Mouse (Mus musculus) embryonic facial prominence, embryonic 13.5 days (tissue): ENCODE results near the gene Anapc10. TPM values are rescaled to one million over a fixed set of nuclear protein-coding genes. Genes with fewer than 3 reads are reported as not detected.
"Not testable (repeated sequence)": the region's sequence is repeated elsewhere in the genome, so short reads cannot be mapped to it uniquely, and the experiment has no call there.

Source experiments
- ATAC-seq: fragments of 200-750 bp; cut with Nextera tagmentation; 2 replicates; pipeline ENCODE4 v1.8.0; 2017; ENCODE audit warnings: low read depth; ENCODE audit not compliant: insufficient number of reproducible peaks, insufficient read depth, low FRiP score, low TSS enrichment
- H3K27ac ChIP-seq: fragments of 300-500 bp; sonication (generic); 2 replicates; pipeline ENCODE4 v1.5.1; 2015; ENCODE audit warnings: moderate library complexity, mild to moderate bottlenecking, inconsistent platforms
- H3K27me3 ChIP-seq: fragments of 300-500 bp; sonication (generic); 2 replicates; pipeline ENCODE4 v1.6.1; 2015; ENCODE audit warnings: mild to moderate bottlenecking, inconsistent platforms
- H3K36me3 ChIP-seq: fragments of 300-500 bp; sonication (generic); 2 replicates; pipeline ENCODE4 v1.6.1; 2015; ENCODE audit warnings: mild to moderate bottlenecking, inconsistent platforms
- H3K4me1 ChIP-seq: fragments of 300-500 bp; sonication (generic); 2 replicates; pipeline ENCODE4 v1.6.1; 2015; ENCODE audit warnings: inconsistent platforms
- H3K4me2 ChIP-seq: fragments of 300-500 bp; sonication (generic); 2 replicates; pipeline ENCODE4 v1.6.1; 2015; ENCODE audit warnings: moderate library complexity, mild to moderate bottlenecking, inconsistent platforms
- H3K4me3 ChIP-seq: fragments of 300-500 bp; sonication (generic); 2 replicates; pipeline ENCODE4 v1.5.1; 2015; ENCODE audit warnings: mild to moderate bottlenecking, inconsistent platforms
- H3K9ac ChIP-seq: fragments of 300-500 bp; sonication (generic); 2 replicates; pipeline ENCODE4 v1.6.1; 2015; ENCODE audit warnings: mild to moderate bottlenecking, inconsistent platforms
- H3K9me3 ChIP-seq: fragments of 300-500 bp; sonication (generic); 2 replicates; pipeline ENCODE4 v1.6.1; 2016; ENCODE audit warnings: inconsistent platforms
- WGBS: fragments of 180-500 bp; shearing (Covaris S2); methylation state at CpG from one replicate; pipeline ENCODE4 v1.1.7; 2015; ENCODE audit warnings: mixed read lengths; 5-methylcytosine and 5-hydroxymethylcytosine counted together
- polyA plus RNA-seq: library from polyadenylated mRNA; unstranded; fragments of >200 nt; fragmentation: Nextera tagmentation; extraction: Ambion mirVana; gene quantifications from 2 replicates; pipeline ENCODE4 v1.2.1, GENCODE M21; 2015

Gene Anapc10
- polyA plus RNA-seq = 43.1 and 47.2 TPM in 2 replicates

DNA sequence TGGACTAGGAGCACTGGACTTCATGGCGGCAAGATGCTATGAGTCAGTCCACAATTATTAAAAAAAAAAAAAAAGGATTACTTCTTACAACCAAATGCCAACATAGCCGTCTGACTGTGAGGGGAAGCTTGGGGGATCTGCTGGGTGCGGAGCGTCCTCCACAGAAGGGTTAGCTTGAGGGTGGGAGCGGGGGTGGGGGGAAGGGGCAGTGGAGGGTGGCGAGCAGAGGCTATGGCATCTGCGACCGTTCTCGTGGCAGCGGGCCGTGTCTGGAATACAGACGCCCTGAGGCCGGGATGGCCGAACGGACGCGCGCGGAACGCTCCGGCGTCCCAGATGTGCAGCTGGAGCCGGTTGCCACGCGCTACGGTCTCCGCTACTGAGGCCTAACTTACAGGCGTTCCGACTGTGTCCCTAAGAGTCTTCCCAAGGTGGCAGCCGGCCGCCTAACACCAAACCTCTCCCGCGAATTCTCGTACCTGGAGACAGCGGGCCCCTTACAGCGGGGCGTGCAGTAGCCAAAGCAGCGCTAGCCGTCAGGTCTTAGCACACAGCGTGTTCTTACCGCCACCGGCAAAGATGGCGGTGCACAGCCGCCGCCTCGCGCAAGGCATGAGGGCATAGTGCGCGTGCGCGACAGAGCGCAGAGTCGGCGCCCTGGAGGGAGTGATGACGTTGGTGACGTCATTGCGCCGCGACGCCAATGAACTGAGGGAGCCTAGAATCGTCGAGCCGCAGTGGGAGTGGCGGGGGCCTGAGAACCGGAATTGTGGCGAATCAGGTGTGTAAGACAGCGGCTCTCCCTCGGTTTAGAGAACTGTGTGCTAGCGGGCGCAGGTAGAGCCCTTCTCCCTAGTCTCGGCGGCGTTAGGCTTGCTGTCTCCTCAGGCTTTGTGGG, at the start of gene Anapc10, which contains the start of gene Abce1:
Anapc10 (plus strand) TSS at position 757 of the 898 bp plus-strand sequence.
Abce1 (minus strand) TSS at position 677 of the 898 bp plus-strand sequence.
- H3K9me3 ChIP-seq = no peaks in the 10 kb centered on the region
- H3K4me2 ChIP-seq = peak within 1 kb of the TSS; percentile 82
- H3K27ac ChIP-seq = peak within 1 kb of the TSS; percentile 86
- peaks cover 5% of the 10 kb centered on the region; the same call in 1 of the 2 replicates for H3K4me1 ChIP-seq
- ATAC-seq = peak; percentile 99
- WGBS = under 1% methylated on average over 73 of the region's 73 CpGs
- peaks cover 25% of the 10 kb centered on the region for H3K36me3 ChIP-seq
- H3K9ac ChIP-seq = peak within 1 kb of the TSS; percentile 91
- peak within 1 kb of the TSS; percentile 92 for H3K4me3 ChIP-seq
- H3K27me3 ChIP-seq = no peaks in the 10 kb centered on the region

GRCm38 (mm10) chr8:79676461-79676860, 35.2 kb upstream of the Anapc10 start:
- H3K9ac ChIP-seq = no peak overlapping the region
- H3K4me1 ChIP-seq = 0 out of 2 replicates have a peak, but pooled peaks cover 8% of the 10 kb centered on the region
- no peak overlapping the region for H3K4me3 ChIP-seq
- 81% methylated on average over 4 of the region's 4 CpGs for WGBS
- no peak for ATAC-seq
- no peak overlapping the region for H3K4me2 ChIP-seq
- H3K27ac ChIP-seq = no peak overlapping the region
- no peaks in the 10 kb centered on the region for H3K9me3 ChIP-seq
- H3K27me3 ChIP-seq = no peaks in the 10 kb centered on the region
- peaks cover 31% of the 10 kb centered on the region for H3K36me3 ChIP-seq

GRCm38 (mm10) chr8:79679005-79679404, 32.6 kb upstream of the Anapc10 start:
- no peak overlapping the region for H3K4me3 ChIP-seq
- H3K9me3 ChIP-seq = no peaks in the 10 kb centered on the region
- H3K27ac ChIP-seq = no peak overlapping the region
- H3K4me1 ChIP-seq = 0 out of 2 replicates have a peak, but pooled peaks cover 8% of the 10 kb centered on the region
- no peak; the same call in 1 of the 2 replicates for ATAC-seq
- H3K27me3 ChIP-seq = no peaks in the 10 kb centered on the region
- peaks cover 29% of the 10 kb centered on the region for H3K36me3 ChIP-seq
- H3K4me2 ChIP-seq = no peak overlapping the region
- no peak overlapping the region for H3K9ac ChIP-seq
- 66% methylated on average over 5 of the region's 5 CpGs for WGBS

DNA sequence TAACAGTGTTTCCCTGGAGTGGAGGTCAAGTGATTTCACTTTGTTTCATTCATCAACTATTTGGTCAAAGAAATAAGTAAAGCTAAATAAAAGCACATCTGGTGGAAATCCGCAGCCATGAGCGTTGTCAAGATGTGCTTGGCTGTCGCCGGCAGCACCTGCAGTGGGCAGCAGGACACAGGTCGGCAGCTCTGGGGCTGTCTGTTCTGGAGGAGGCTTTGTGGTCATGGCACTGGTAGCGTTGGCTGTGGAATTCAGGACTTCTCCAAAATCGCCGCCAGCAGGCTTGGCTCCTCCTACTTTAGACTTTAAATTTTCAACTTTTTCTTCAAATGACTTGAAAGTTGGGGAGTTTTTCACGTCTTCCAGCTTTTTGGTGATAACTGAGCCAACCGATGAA, 31.5 kb upstream of the Anapc10 start:
- Histone ChIP-seq H3K4me3 (peak overlapping the region; percentile 45), H3K4me2 (peak overlapping the region; percentile 73), H3K36me3 (peaks cover 34% of the 10 kb centered on the region), H3K9ac (peak overlapping the region; percentile 68; the same call in 1 of the 2 replicates)
- H3K27ac ChIP-seq, H3K27me3 ChIP-seq, ATAC-seq, H3K4me1 ChIP-seq, H3K9me3 ChIP-seq: not testable (repeated sequence)
- WGBS = 52% methylated on average over 10 of the region's 10 CpGs

- Histone ChIP-seq H3K4me2 (peak overlapping the region; percentile 73), H3K9me3 (no peaks in the 10 kb centered on the region), H3K4me3 (peak overlapping the region; percentile 45), H3K27ac (no peak overlapping the region), H3K4me1 (0 out of 2 replicates have a peak, but pooled peaks cover 8% of the 10 kb centered on the region), H3K27me3 (no peaks in the 10 kb centered on the region), H3K36me3 (peaks cover 35% of the 10 kb centered on the region), H3K9ac (peak overlapping the region; percentile 68)
- WGBS = 9% methylated on average over 34 of the region's 34 CpGs
- ATAC-seq = no peak
Measured at GRCm38 (mm10) chr8:79680555-79680954, 31.1 kb upstream of the Anapc10 start.

DNA sequence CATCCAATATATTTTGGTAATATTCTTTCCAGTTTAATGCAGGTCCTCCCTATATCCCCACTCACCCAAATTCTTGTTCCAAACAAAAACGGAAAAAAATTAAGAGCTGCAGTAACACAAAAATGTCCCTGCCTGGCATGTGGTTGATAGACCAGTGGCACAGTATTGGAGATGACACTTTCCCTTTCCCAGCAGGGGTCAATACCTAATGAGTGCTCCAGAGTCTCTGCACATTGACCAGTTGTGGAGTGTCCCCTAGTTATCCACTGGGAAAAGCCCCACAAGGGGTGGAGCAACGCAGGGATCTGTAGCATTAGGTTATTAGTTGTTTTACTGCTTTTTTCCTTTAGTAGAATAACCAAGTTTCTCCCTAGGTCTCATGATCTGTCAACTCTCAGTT, 30.7 kb upstream of the Anapc10 start:
- H3K4me2 ChIP-seq = peak overlapping the region; percentile 73
- no peak for ATAC-seq
- H3K4me1 ChIP-seq = 0 out of 2 replicates have a peak, but pooled peaks cover 8% of the 10 kb centered on the region
- peak overlapping the region; percentile 68 for H3K9ac ChIP-seq
- 35% methylated on average over 2 of the region's 2 CpGs for WGBS
- H3K27me3 ChIP-seq = no peaks in the 10 kb centered on the region
- no peak overlapping the region for H3K27ac ChIP-seq
- peaks cover 38% of the 10 kb centered on the region for H3K36me3 ChIP-seq
- no peaks in the 10 kb centered on the region for H3K9me3 ChIP-seq
- peak overlapping the region; percentile 45 for H3K4me3 ChIP-seq

DNA sequence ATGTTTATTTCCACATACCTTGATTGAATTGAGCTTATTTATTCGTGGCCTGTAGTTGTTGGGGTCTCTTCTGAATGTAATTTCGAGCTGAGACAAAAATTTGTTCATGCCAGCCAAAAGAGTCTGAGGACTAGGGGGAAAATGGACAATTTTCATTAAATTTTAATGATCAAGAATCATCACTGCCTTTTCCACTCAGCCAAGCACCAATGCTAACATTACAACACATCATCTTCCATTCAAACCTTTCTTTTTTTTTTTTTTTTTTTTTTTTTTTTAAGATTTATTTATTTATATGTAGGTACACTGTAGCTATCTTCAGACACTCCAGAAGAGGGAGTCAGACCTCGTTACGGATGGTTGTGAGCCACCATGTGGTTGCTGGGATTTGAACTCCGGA, 25.7 kb upstream of the Anapc10 start:
- WGBS = 93% methylated on average over 5 of the region's 5 CpGs
- H3K27ac ChIP-seq, H3K4me2 ChIP-seq, ATAC-seq, H3K27me3 ChIP-seq, H3K4me1 ChIP-seq, H3K9me3 ChIP-seq, H3K9ac ChIP-seq, H3K4me3 ChIP-seq: not testable (repeated sequence)
- H3K36me3 ChIP-seq = peaks cover 80% of the 10 kb centered on the region

- no peak overlapping the region for H3K4me3 ChIP-seq
- no peak overlapping the region for H3K4me2 ChIP-seq
- H3K27ac ChIP-seq = no peak overlapping the region
- WGBS = 90% methylated on average over 2 of the region's 2 CpGs
- ATAC-seq = no peak
- H3K9ac ChIP-seq = no peak overlapping the region
- no peaks in the 10 kb centered on the region for H3K9me3 ChIP-seq
- H3K4me1 ChIP-seq = no peaks in the 10 kb centered on the region
- peaks cover 72% of the 10 kb centered on the region for H3K36me3 ChIP-seq
- no peaks in the 10 kb centered on the region for H3K27me3 ChIP-seq
Measured at GRCm38 (mm10) chr8:79692531-79692930, 19.1 kb upstream of the Anapc10 start.

DNA sequence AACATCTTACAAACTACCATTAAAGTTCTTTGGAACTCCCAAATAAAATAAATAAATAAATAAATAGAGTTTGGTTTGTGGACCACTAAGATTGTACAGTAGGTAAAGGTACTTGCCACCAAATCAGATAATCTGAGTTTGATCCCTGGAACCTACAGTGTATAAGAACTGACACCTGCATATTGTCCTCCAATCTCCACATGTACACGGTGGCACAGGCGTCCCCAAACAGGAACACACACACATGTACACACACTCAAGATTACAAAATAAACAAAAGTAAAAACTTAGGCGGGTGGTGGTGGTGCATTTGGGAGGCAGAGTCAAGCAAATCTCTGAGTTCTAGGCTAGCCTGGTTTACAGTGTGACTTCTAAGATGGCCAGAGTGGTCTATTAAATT, 4.9 kb upstream of the Anapc10 start:
- Histone ChIP-seq H3K36me3 (peaks cover 48% of the 10 kb centered on the region), H3K4me1 (no peaks in the 10 kb centered on the region), H3K27ac (no peak overlapping the region), H3K4me3 (no peak overlapping the region), H3K9me3 (no peaks in the 10 kb centered on the region), H3K27me3 (no peaks in the 10 kb centered on the region), H3K9ac (no peak overlapping the region), H3K4me2 (no peak overlapping the region)
- ATAC-seq = no peak
- WGBS = 92% methylated on average over 3 of the region's 3 CpGs

DNA sequence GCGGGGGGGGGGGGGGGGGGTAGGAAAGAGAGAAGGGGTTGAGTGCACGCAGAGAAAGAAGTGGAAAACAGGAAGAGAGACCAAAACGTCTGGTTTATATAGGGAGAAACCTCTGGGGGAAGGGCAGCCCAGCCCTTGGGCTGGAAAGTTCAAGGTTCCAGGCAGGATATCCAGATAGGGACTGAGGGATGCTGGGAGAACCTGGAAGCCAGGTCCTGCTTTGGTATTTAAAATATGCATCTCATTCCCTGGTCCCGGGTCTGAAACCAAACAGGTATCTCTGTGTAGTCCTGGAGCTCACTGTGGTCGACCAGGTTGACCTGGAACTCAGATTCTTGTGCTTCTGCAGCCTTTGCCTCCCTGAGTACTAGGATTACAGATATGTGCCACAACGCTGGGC, 1.1 kb downstream of the Anapc10 start:
- 46% methylated on average over 6 of the region's 6 CpGs for WGBS
- Histone ChIP-seq H3K36me3 (peaks cover 30% of the 10 kb centered on the region), H3K4me1 (peaks cover 5% of the 10 kb centered on the region; the same call in 1 of the 2 replicates), H3K4me3 (peak overlapping the region; percentile 92; the same call in 1 of the 2 replicates), H3K4me2 (peak overlapping the region; percentile 82), H3K9ac (no peak overlapping the region), H3K27ac (no peak overlapping the region), H3K27me3 (no peaks in the 10 kb centered on the region), H3K9me3 (no peaks in the 10 kb centered on the region)
- ATAC-seq = no peak

DNA sequence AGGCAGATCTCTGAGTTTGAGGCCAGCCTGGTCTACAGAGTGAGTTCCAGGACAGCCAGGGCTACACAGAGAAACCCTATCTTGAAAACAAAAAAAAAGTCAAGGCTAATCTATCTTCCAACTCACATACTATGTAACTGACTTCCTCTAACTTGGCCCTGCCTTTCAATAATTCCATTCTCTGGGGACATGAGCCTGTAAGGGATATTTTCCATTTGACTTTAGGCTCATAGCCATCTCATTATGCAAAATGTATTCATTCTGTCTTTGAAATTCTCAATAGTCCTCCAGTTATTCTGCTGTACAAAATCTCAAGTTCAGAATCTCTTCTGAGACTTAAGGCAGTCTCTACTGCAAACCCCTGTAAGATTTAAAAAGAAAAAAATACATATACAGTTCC, 9.9 kb downstream of the Anapc10 start:
- Histone ChIP-seq H3K36me3 (peaks cover 46% of the 10 kb centered on the region), H3K27ac (no peak overlapping the region), H3K27me3 (no peaks in the 10 kb centered on the region)

DNA sequence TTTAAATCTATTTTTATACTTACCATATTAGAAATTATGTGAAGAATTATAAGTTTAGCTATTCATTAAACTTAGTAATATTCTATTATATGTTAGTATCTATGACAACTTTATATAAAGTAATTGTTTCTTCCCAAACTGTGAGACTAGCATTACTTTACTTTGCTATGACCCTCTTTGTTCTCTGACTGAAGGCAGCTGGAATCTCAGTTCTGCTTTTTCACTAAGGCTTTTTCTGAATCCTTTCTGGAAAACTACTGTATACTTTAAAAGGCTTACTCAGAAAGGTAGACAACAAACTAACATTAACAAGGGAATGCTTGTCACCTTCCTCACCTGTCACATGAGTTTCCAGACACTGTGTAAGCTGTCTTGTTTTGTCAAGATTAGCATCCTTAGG, 11.7 kb downstream of the Anapc10 start:
- Histone ChIP-seq H3K9ac (no peak overlapping the region), H3K4me3 (no peak overlapping the region), H3K4me2 (no peak overlapping the region), H3K27ac (no peak overlapping the region), H3K27me3 (no peaks in the 10 kb centered on the region), H3K4me1 (no peaks in the 10 kb centered on the region), H3K36me3 (peaks cover 28% of the 10 kb centered on the region), H3K9me3 (no peaks in the 10 kb centered on the region)
- no peak for ATAC-seq

More for the DNA sequence above, 9.9 kb downstream of the Anapc10 start:
- no peak for ATAC-seq
- H3K4me2 ChIP-seq = no peak overlapping the region
- no peak overlapping the region for H3K4me3 ChIP-seq
- H3K4me1 ChIP-seq = no peaks in the 10 kb centered on the region
- H3K9me3 ChIP-seq = no peaks in the 10 kb centered on the region
- no peak overlapping the region for H3K9ac ChIP-seq
